Mouse (Mus musculus) bone marrow macrophage, adult 2 months (primary cell): ENCODE data around the gene Phlda1. TPM values are rescaled to one million over a fixed set of nuclear protein-coding genes. Genes with fewer than 3 reads are reported as not detected.

Experiments
- H3K27ac ChIP-seq: 2 replicates; pipeline ENCODE4 v1.5.1; 2012; ENCODE audit warnings: low read depth, low read length; ENCODE audit not compliant: insufficient read depth
- H3K4me1 ChIP-seq: 2 replicates; pipeline ENCODE4 v1.6.1; 2012; ENCODE audit warnings: low read length; ENCODE audit not compliant: control insufficient read depth, insufficient read depth
- H3K4me3 ChIP-seq: 2 replicates; pipeline ENCODE4 v1.5.1; 2012; ENCODE audit warnings: mild to moderate bottlenecking, low read length, moderate library complexity; ENCODE audit not compliant: insufficient read depth
- CTCF ChIP-seq: IDR thresholded peaks from 2 replicates; pipeline ENCODE4 v1.5.1; 2012; ENCODE audit warnings: low read depth, mild to moderate bottlenecking, low read length, moderate library complexity
- POLR2A ChIP-seq: IDR thresholded peaks from 2 replicates; pipeline ENCODE4 v1.6.1; 2012; ENCODE audit warnings: mild to moderate bottlenecking, low read depth, low read length, borderline replicate concordance
- polyA plus RNA-seq: library from polyadenylated mRNA; stranded (reverse); fragments of >200 nt; gene quantifications from 2 replicates; pipeline ENCODE4 v1.2.4, GENCODE M21; 2012; ENCODE audit not compliant: missing spikeins, insufficient read depth, insufficient read length

Gene Phlda1
- polyA plus RNA-seq, 1 experiment: 0.47 TPM

DNA sequence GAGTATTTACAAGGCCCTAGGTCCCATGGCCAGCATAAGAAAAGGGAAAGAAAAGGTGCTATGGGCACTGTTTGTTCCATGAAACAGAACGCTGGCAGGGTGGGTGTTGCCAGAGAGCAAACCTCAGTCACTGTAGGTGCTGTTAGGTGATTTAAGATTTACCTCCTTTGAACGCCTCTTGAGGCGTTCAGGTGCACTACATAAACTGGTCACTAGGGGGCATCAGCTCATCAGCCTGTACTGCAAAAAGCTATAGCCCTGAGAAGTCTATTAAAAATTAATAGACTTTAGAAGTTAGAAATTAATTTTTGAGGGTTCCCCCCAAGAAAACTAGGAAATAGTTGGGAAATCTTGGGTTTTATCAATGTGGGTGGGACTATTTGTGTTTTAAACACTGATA lies 3.0 kb upstream of the Phlda1 start:
- H3K4me1 ChIP-seq: peaks cover 12% of the 10 kb centered on the region
- no peak for TF ChIP-seq CTCF
- no peak for TF ChIP-seq POLR2A
- H3K27ac ChIP-seq: no peak overlapping the region

DNA sequence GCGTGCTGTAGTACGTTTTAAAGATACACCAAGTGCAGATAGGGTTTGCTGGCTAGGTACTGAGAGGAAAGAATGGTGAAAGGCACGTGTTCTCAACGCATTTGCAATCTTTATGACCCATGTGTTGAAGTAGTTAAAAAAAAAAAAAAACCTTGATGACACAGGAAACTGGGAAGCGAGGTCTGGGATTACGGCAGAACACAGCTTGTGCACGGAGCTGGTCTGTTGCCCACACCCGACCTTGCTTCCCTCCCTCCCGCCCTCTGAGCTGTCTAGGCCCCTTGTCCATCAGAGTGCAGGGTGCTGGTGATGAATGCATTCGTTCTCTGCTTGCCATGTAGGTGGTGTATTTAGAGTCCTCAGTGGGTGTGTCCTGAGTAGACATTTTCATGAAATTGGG lies 2.4 kb upstream of the Phlda1 start:
- H3K4me1 ChIP-seq: peaks cover 12% of the 10 kb centered on the region
- H3K4me3 ChIP-seq: no peak overlapping the region
- TF ChIP-seq POLR2A (no peak), CTCF (no peak)
- H3K27ac ChIP-seq: no peak overlapping the region

More for the DNA sequence above, 3.0 kb upstream of the Phlda1 start:
- no peak overlapping the region for H3K4me3 ChIP-seq

DNA sequence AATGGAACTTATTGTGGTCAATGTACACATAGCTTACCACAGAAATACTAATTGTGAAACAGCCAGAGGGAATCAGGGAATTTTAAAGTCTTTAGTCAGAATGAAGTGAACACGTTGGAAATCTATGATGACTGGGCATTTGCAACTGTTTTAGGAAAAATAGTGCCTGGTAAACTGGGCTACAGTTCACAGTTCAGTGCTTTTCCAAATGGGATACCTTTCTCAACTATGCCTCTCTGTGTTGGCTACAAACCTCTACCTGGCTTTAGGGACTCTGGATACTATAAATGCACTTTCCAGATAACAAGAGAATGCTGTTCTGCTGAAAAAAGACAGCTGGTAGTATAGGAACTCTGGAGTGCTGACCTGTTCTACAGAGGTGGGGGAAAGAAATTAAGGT lies 1.5 kb upstream of the Phlda1 start:
- peaks cover 12% of the 10 kb centered on the region for H3K4me1 ChIP-seq
- H3K27ac ChIP-seq: no peak overlapping the region
- H3K4me3 ChIP-seq: no peak overlapping the region
- TF ChIP-seq CTCF: no peak
- TF ChIP-seq POLR2A: no peak

DNA sequence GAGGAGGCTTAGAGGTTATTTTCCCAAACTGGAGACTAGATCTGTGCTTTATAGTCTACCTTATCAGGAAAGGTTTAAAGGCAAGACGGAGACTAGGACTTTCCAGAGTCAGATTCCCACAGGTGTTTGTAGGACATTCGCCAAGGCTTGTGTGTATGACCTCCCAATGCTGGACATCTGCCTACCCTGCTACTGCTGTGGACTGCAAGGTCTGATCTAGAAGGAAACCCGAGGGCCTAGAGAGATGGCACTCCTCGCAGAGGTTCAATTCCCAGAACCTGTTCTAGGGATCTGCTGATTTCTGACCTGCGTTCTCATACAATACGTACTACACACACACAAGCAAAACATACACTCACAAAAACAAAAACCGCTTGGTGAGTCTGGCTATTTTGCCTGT lies 680 bp upstream of the Phlda1 start:
- no peak overlapping the region for H3K27ac ChIP-seq
- no peak for TF ChIP-seq POLR2A
- TF ChIP-seq CTCF: no peak
- H3K4me1 ChIP-seq: peaks cover 12% of the 10 kb centered on the region
- 0 out of 2 replicates have a peak overlapping the region, but pooled peaks have one; percentile 68 for H3K4me3 ChIP-seq

DNA sequence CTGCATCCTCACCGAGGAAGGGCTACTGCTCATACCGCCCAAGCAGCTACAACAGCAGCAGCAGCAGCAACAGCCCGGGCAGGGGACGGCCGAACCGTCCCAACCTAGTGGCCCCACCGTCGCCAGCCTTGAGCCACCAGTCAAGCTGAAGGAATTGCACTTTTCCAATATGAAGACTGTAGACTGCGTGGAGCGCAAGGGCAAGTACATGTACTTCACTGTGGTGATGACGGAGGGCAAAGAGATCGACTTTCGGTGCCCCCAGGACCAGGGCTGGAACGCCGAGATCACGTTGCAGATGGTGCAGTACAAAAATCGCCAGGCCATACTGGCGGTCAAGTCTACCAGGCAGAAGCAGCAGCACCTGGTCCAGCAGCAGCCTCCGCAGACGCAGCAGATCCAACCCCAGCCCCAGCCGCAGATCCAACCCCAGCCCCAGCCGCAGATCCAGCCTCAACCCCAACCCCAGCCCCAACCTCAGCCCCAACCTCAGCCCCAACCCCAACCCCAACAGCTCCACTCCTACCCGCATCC lies 907 bp downstream of the Phlda1 start:
- TF ChIP-seq POLR2A (no peak), CTCF (no peak)
- H3K4me1 ChIP-seq: peaks cover 11% of the 10 kb centered on the region
- no peak overlapping the region for H3K27ac ChIP-seq
- H3K4me3 ChIP-seq: peak overlapping the region; percentile 64

DNA sequence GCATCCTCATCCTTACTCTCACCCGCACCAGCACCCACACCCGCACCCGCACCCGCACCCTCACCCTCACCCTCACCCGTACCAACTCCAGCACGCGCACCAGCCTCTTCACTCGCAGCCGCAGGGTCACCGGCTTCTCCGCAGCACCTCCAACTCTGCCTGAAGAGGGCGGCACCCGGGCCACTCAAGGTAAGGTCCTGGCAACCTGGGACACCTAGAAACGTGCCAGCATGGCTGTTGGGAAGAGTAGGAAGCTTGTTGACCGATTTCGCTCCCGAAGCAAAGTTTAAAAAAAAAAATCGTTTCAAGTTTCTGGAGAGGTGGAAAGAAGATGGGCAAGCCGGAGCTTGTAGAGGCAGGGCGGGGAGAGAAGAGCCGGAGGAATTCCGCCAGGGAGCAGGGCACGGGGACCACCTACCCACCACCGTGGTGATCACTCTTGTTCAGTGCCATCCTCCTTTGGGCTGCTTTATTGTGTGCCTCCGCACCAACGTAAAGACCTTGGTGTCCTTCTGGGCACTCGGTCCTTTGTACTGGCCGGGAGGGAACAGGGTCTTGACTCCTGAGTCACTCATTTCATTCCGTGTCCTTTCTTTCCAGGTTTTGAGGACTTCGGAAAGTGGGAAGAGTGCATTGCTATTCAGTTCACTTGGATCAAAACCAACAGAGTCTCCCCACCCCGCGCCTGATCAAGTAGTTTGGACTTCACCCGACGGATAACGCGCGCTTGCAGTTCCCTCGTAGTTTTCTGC lies 1.6 kb downstream of the Phlda1 start:
- Histone ChIP-seq H3K27ac (no peak overlapping the region), H3K4me3 (peak overlapping the region; percentile 64), H3K4me1 (peaks cover 11% of the 10 kb centered on the region)
- TF ChIP-seq CTCF (0 out of 2 replicates have a peak, but pooled peaks have one; percentile 2), POLR2A (no peak)

DNA sequence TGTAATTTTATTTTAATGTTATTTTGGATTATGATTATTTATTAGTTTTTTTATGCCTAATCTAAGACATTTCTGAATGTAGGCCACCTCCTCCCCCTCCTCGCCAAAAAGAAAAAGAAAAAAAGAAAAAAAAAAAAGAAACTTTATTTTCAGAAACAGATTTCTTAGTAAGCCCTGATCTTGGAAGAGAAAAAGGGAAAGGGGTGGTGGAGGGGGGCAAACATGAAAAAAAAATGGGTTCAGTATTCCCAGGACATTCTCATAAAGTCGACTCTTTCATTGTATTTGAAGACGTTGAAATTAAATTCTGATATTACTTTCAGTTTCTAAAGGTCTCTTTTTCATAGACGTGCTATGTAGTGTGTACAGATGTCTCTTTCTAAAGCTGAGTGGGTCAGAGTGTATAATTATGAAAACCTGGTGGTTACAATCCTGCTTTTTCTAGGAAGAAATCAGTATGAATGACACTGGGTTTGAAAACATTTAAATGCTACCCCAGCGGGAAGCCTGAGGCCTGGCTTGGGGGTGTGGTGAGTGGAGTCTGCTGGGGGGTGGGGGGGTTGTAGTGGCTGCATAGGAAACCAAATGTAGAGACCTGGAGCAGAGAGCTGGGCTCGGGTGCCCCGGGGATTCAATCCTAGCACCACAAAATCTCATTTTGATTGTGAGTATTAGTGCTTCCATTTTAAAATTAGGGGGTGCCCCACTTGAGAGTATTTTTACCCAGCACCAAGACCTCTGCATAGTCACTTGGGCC lies 2.4 kb downstream of the Phlda1 start:
- H3K27ac ChIP-seq: no peak overlapping the region
- no peak overlapping the region for H3K4me3 ChIP-seq
- peaks cover 11% of the 10 kb centered on the region for H3K4me1 ChIP-seq
- no peak for TF ChIP-seq POLR2A
- TF ChIP-seq CTCF: no peak

DNA sequence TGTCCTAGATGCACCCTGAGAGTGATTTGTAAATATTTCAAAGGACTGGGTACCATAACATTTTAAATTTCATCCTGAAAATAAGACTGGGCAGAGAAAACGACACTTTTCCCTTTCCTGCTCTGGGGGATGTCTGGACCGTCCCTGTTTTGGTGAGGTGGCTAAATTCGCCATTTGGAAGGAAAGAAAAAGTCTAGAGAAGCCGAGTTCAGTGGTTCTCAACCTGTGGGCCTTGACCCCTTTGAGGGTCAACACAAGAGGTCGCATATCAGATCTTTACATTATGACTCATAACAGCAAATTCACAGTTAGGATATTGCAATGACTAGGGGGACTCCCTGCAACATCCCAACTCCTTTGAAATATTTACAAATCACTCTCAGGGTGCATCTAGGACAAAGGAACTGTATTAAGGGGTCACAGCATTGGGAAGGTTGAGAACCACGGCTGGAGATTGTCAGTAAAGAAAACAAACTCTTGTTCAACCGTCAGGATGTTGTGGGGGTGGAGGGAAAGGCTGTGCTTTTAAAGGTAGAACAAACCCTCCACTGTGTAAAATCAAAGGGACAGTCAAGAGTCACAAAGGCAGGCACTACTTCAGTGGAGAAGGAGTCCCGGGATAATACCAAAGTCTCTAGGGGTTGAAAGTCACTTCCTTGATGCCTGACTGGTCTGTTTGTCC lies 3.2 kb downstream of the Phlda1 start:
- Histone ChIP-seq H3K27ac (no peak overlapping the region), H3K4me3 (no peak overlapping the region), H3K4me1 (peaks cover 11% of the 10 kb centered on the region)
- TF ChIP-seq CTCF: no peak
- no peak for TF ChIP-seq POLR2A

DNA sequence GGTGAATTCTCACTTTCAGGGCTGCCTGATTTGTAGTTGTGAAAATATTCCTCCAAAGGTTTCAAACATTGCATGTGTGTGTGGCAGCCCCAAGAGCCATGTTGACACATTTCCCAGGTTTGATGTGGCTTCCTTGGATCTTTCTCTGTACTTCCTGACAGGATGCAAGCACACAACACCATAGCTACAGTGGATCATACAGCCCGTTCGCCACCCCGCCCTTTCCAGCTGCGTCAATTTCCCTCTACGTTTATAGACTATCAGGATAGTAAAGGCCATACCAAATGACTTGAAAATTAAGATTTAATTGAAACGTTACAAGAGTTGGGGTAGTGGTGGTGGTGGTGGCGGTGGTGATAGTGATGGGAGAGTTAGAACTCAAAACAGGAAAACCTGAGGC lies 3.9 kb downstream of the Phlda1 start:
- TF ChIP-seq CTCF: no peak
- TF ChIP-seq POLR2A: no peak
- Histone ChIP-seq H3K4me3 (no peak overlapping the region), H3K4me1 (peaks cover 11% of the 10 kb centered on the region), H3K27ac (no peak overlapping the region)
